Mouse (Mus musculus): ENCODE data around the gene Sptbn4. TPM values are rescaled to one million over a fixed set of nuclear protein-coding genes. Genes with fewer than 3 reads are reported as not detected.

The Sptbn4 gene
- polyA plus RNA-seq, 2 experiments = 0.15 to 0.64 TPM

DNA sequence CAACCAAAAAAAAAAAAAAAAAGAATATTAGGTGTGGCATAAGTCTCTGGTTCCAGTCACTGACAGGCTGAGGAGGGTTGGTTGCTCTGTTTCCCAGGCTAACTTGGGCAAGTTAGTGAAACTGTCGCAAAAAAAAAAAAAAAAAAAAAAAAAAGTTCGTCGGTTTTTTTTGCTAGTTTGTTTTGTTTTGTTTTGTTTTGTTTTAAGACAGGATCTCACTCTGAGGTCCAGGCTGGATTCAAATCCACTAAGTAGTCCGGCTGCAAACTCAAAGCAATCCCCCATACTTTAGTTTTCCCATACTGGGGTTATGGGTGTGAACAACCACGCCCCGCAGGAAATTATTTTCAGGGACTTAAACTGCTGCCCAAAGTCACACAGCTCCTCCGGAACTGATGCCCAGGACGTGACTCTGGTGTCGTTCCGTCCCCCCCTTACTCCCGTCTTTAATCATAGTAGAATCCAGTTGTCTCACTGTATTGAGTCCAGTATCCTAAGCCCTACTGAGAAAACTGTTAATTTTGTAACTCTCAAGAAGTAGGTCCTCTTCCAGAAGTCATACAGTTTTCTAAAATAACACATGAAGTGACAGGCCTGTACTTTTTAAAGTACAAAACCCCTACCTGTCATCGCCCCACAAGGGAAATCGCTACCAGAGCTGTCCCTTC lies 38.8 kb upstream of the Sptbn4 start:
- H3K4me3 ChIP-seq (replicated peaks; ENCODE audit: low read length) = peak overlapping the region; percentile 83
- no peaks in the 10 kb centered on the region for H3K27me3 ChIP-seq (ENCODE audit: control insufficient read depth, insufficient read depth, low read length)
- H3K36me3 ChIP-seq (ENCODE audit: control insufficient read depth, insufficient read depth, low read length) = peaks cover 11% of the 10 kb centered on the region
- H3K4me2 ChIP-seq (replicated peaks; ENCODE audit: low read depth, low read length, severe bottlenecking) = peak overlapping the region; percentile 88
- peak overlapping the region; percentile 45 for H3K9ac ChIP-seq (ENCODE audit: low read depth, low read length, severe bottlenecking)
- H3K27ac ChIP-seq (replicated peaks; ENCODE audit: low read depth, low read length) = peak overlapping the region; percentile 61; the same call in 1 of the 2 replicates
- H3K4me1 ChIP-seq (ENCODE audit: control insufficient read depth, insufficient read depth, low read length) = peaks cover 25% of the 10 kb centered on the region
- whole genome bisulfite sequencing = 1% methylated on average over 13 of the region's 13 CpGs
- no peaks in the 10 kb centered on the region for H3K9me3 ChIP-seq (ENCODE audit: control insufficient read depth, low read length)
- ATAC-seq (ENCODE audit: low FRiP score, low read depth) (peak; percentile 3; the same call in 1 of the 2 replicates), DNase-seq (ENCODE audit: low spot score) (peak; percentile 28)
- no peak for TF ChIP-seq POLR2A (IDR thresholded peaks at IDR 0.05; ENCODE audit: borderline replicate concordance, extremely low read depth, insufficient read depth, insufficient read length)

DNA sequence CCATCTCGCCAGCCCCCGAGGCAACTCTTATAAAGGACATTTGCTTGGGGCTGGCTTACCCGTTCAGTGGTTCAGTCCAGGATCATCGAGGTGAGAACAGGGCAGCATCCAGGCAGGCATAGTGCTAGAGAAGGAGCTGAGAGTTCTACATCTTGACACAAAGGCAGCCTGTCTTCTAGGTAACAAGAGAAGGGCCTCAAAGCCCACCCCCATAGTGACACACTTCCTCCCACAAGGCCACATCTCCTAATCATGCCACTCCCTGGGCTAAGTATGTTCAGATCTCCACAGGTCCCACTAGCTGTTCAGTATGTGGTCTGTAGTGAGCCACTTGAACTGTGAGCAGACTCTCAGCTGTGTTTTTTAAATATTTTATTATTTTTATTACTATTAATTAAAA lies 36.4 kb upstream of the Sptbn4 start:
- Histone ChIP-seq H3K9me3 (ENCODE audit: control insufficient read depth, low read length) (no peaks in the 10 kb centered on the region), H3K9ac (ENCODE audit: low read depth, low read length, severe bottlenecking) (no peak overlapping the region), H3K4me3 (replicated peaks; ENCODE audit: low read length) (no peak overlapping the region), H3K4me1 (ENCODE audit: control insufficient read depth, insufficient read depth, low read length) (peaks cover 10% of the 10 kb centered on the region), H3K27ac (replicated peaks; ENCODE audit: low read depth, low read length) (no peak overlapping the region), H3K36me3 (ENCODE audit: control insufficient read depth, insufficient read depth, low read length) (no peaks in the 10 kb centered on the region), H3K4me2 (replicated peaks; ENCODE audit: low read depth, low read length, severe bottlenecking) (no peak overlapping the region), H3K27me3 (ENCODE audit: control insufficient read depth, insufficient read depth, low read length) (no peaks in the 10 kb centered on the region)
- 89% methylated on average over 4 of the region's 4 CpGs for WGBS
- DNase-seq (ENCODE audit: low spot score) (no peak), ATAC-seq (ENCODE audit: low FRiP score, low read depth) (no peak)
- no peak for TF ChIP-seq POLR2A (IDR thresholded peaks at IDR 0.05; ENCODE audit: borderline replicate concordance, extremely low read depth, insufficient read depth, insufficient read length)

- peaks cover 7% of the 10 kb centered on the region; the same call in 1 of the 2 replicates for H3K4me1 ChIP-seq (ENCODE audit: control insufficient read depth, insufficient read depth, low read length)
- WGBS = 0% methylated on average over 4 of the region's 12 CpGs
- no peak for TF ChIP-seq POLR2A (IDR thresholded peaks at IDR 0.05; ENCODE audit: borderline replicate concordance, extremely low read depth, insufficient read depth, insufficient read length)
- peak overlapping the region; percentile 36 for H3K9ac ChIP-seq (ENCODE audit: low read depth, low read length, severe bottlenecking)
- peaks cover 11% of the 10 kb centered on the region; the same call in 1 of the 2 replicates for H3K36me3 ChIP-seq (ENCODE audit: control insufficient read depth, insufficient read depth, low read length)
- H3K27me3 ChIP-seq (ENCODE audit: control insufficient read depth, insufficient read depth, low read length) = no peaks in the 10 kb centered on the region
- ATAC-seq (ENCODE audit: low FRiP score, low read depth) = peak; percentile 91
- H3K4me2 ChIP-seq (replicated peaks; ENCODE audit: low read depth, low read length, severe bottlenecking) = peak overlapping the region; percentile 45
- peak overlapping the region; percentile 77 for H3K27ac ChIP-seq (replicated peaks; ENCODE audit: low read depth, low read length)
- H3K9me3 ChIP-seq (ENCODE audit: control insufficient read depth, low read length) = no peaks in the 10 kb centered on the region
- DNase-seq (ENCODE audit: low spot score) = peak; percentile 85
- peak overlapping the region; percentile 22 for H3K4me3 ChIP-seq (replicated peaks; ENCODE audit: low read length)
Observed at GRCm38 (mm10) chr7:27481627-27481969, 34.1 kb upstream of the Sptbn4 start.

GRCm38 (mm10) chr7:27480927-27481626 lies 33.6 kb upstream of the Sptbn4 start:
- WGBS = 20% methylated on average over 8 of the region's 11 CpGs
- Histone ChIP-seq H3K36me3 (ENCODE audit: control insufficient read depth, insufficient read depth, low read length) (peaks cover 16% of the 10 kb centered on the region), H3K9me3 (ENCODE audit: control insufficient read depth, low read length) (no peaks in the 10 kb centered on the region), H3K4me1 (ENCODE audit: control insufficient read depth, insufficient read depth, low read length) (peaks cover 4% of the 10 kb centered on the region; the same call in 1 of the 2 replicates), H3K9ac (ENCODE audit: low read depth, low read length, severe bottlenecking) (peak overlapping the region; percentile 36; the same call in 1 of the 2 replicates), H3K27me3 (ENCODE audit: control insufficient read depth, insufficient read depth, low read length) (no peaks in the 10 kb centered on the region), H3K4me2 (replicated peaks; ENCODE audit: low read depth, low read length, severe bottlenecking) (peak overlapping the region; percentile 45), H3K27ac (replicated peaks; ENCODE audit: low read depth, low read length) (peak overlapping the region; percentile 77), H3K4me3 (replicated peaks; ENCODE audit: low read length) (peak overlapping the region; percentile 22)
- no peak for TF ChIP-seq POLR2A (IDR thresholded peaks at IDR 0.05; ENCODE audit: borderline replicate concordance, extremely low read depth, insufficient read depth, insufficient read length)
- ATAC-seq (ENCODE audit: low FRiP score, low read depth) = no peak
- DNase-seq (ENCODE audit: low spot score) = no peak

- Histone ChIP-seq H3K36me3 (ENCODE audit: control insufficient read depth, insufficient read depth, low read length) (peaks cover 18% of the 10 kb centered on the region), H3K9me3 (ENCODE audit: control insufficient read depth, low read length) (no peaks in the 10 kb centered on the region), H3K9ac (ENCODE audit: low read depth, low read length, severe bottlenecking) (no peak overlapping the region), H3K4me1 (ENCODE audit: control insufficient read depth, insufficient read depth, low read length) (0 out of 2 replicates have a peak, but pooled peaks cover 4% of the 10 kb centered on the region), H3K4me2 (replicated peaks; ENCODE audit: low read depth, low read length, severe bottlenecking) (peak overlapping the region; percentile 45; the same call in 1 of the 2 replicates), H3K27me3 (ENCODE audit: control insufficient read depth, insufficient read depth, low read length) (no peaks in the 10 kb centered on the region), H3K27ac (replicated peaks; ENCODE audit: low read depth, low read length) (peak overlapping the region; percentile 77), H3K4me3 (replicated peaks; ENCODE audit: low read length) (no peak overlapping the region)
- TF ChIP-seq POLR2A (IDR thresholded peaks at IDR 0.05; ENCODE audit: borderline replicate concordance, extremely low read depth, insufficient read depth, insufficient read length) = no peak
- DNase-seq (ENCODE audit: low spot score) (no peak), ATAC-seq (ENCODE audit: low FRiP score, low read depth) (no peak)
- 72% methylated on average over 3 of the region's 3 CpGs for WGBS
Observed at GRCm38 (mm10) chr7:27480506-27480905, 33.0 kb upstream of the Sptbn4 start.
